Mouse (Mus musculus) thymus, adult 2 months (tissue): ENCODE results near the gene Gad2.

Source experiments
- CTCF ChIP-seq: fragments of 200-500 bp; IDR thresholded peaks from 2 replicates; pipeline ENCODE4 v1.5.1; 2012; ENCODE audit warnings: mild to moderate bottlenecking, control low read depth, low read length, moderate library complexity, borderline replicate concordance; ENCODE audit not compliant: control insufficient read depth, poor library complexity, insufficient read depth; ENCODE audit errors: extremely low read depth
- POLR2A ChIP-seq: fragments of 200-500 bp; IDR thresholded peaks from 2 replicates; pipeline ENCODE4 v1.6.1; 2012; ENCODE audit warnings: mild to moderate bottlenecking, low read length, control low read depth, moderate library complexity; ENCODE audit not compliant: control insufficient read depth, poor library complexity, insufficient read depth; ENCODE audit errors: extremely low read depth

DNA sequence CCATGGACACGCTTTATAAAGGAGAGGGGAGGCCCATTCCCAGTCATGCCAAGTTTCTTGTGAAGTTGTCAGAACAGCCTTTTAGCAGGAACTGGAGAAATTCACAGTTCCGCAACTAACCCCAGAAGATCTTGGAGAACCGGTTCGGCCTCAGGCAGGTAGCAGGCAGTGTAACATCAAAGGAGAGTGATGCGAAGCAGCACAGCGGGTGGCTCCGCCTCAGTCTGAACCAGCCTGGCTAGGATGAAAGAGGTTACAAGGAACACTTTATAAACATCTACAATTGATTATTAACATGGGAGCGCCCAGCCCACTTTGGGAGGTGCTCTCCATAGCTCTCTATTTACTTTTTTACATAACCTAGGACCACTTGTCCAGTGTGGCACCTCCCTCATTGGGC is 55.1 kb downstream of the Gad2 start:
- TF ChIP-seq CTCF (no peak), POLR2A (no peak)
